Mouse (Mus musculus) cortical plate, adult 2 months (tissue): ENCODE data around the gene Fscb.

ENCODE experiments used
- CTCF ChIP-seq: fragments of 200-500 bp; IDR thresholded peaks from 2 replicates; pipeline ENCODE4 v1.5.1; 2011; ENCODE audit warnings: mild to moderate bottlenecking, control low read depth, low read length; ENCODE audit not compliant: insufficient read depth; ENCODE audit errors: extremely low read depth
- POLR2A ChIP-seq: fragments of 200-500 bp; IDR thresholded peaks from 2 replicates; pipeline ENCODE4 v1.6.1; 2011; ENCODE audit warnings: mild to moderate bottlenecking, low read length, control low read depth; ENCODE audit not compliant: insufficient read depth; ENCODE audit errors: extremely low read depth

DNA sequence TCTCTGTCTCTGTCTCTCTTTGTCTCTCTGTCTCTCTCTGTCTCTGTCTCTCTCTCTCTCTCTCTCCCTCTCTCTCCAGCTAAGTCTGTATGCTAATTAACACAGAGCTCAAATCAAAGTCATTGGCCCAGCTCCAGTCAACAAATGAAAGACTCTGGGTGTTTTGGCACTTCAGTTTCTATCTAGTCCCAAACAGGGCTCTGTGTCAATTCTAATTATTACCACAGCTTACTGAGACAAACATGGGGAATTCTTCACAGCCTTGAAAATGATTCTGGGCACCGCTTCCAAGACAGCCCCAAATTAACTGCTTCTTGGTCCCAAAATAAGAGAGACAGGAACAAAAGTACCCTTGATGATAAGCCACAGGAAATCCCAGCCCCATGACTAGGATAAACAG, 38.9 kb upstream of the Fscb start:
- TF ChIP-seq POLR2A (no peak), CTCF (no peak)
